Mouse (Mus musculus) testis, adult 2 months (tissue): ENCODE data around the gene Mmd2.

Experiments
- CTCF ChIP-seq: fragments of 200-500 bp; IDR thresholded peaks from 2 replicates; pipeline ENCODE4 v1.5.1; 2012; ENCODE audit warnings: low read depth, mild to moderate bottlenecking, inconsistent platforms, low read length, moderate library complexity; ENCODE audit not compliant: control insufficient read depth, insufficient read depth, insufficient replicate concordance
- POLR2A ChIP-seq: fragments of 200-500 bp; IDR thresholded peaks from 2 replicates; pipeline ENCODE4 v1.6.1; 2012; ENCODE audit warnings: low read depth, mild to moderate bottlenecking, inconsistent platforms, low read length, moderate library complexity; ENCODE audit not compliant: control insufficient read depth

GRCm38 (mm10) chr5:142650390-142650789 lies 41.8 kb upstream of the Mmd2 start:
- TF ChIP-seq CTCF (no peak), POLR2A (no peak)
